ENCODE assay signal across 8 mouse cellular contexts in genomic region chr2:75590175-75590574, GRCm38 (mm10).
DNase-seq lines count a peak whose midpoint lies in the region; ATAC-seq and TF ChIP-seq lines count a peak whose summit lies in the region.

No protein-coding gene starts in this region.

- peak; percentile 69 for TF ChIP-seq CTCF in olfactory bulb, adult 2 months (IDR thresholded peaks at IDR 0.05; ENCODE audit: insufficient read depth, low read depth, low read length)

- peaks cover 16% of the 10 kb centered on the region for H3K4me1 ChIP-seq in lung, embryonic 15.5 days
- no peaks in the 10 kb centered on the region for H3K4me1 ChIP-seq in olfactory bulb, adult 2 months (ENCODE audit: control insufficient read depth, insufficient read depth, low read length)

- 9% methylated on average over 10 of the region's 10 CpGs for WGBS in lung, embryonic 15.5 days
- WGBS in olfactory bulb, adult 2 months = 7% methylated on average over 10 of the region's 10 CpGs

- ATAC-seq in frontal cortex, adult (ENCODE audit: low TSS enrichment) = peak; percentile 93
- peak; percentile 87 to 91 for ATAC-seq in hematopoietic stem cell, adult 5-6 weeks (replicated peaks in 1 of 2; ENCODE audit: insufficient read depth in 1 of 2, low FRiP score in 2 of 2, low TSS enrichment in 1 of 2, low read depth in 1 of 2, poor library complexity in 2 of 2, severe bottlenecking in 2 of 2)
- no peak; the same call in 1 of the 2 replicates for ATAC-seq in lung, embryonic 15.5 days (ENCODE audit: borderline replicate concordance, extremely low read depth, low FRiP score, low TSS enrichment)

- no peaks in the 10 kb centered on the region for H3K9me3 ChIP-seq in lung, embryonic 15.5 days

- no peak overlapping the region for H3K27ac ChIP-seq in lung, embryonic 15.5 days
- H3K27ac ChIP-seq in olfactory bulb, adult 2 months (ENCODE audit: insufficient read depth, low read depth, low read length) = no peak overlapping the region

- no peak overlapping the region for H3K9ac ChIP-seq in lung, embryonic 15.5 days

- H3K4me2 ChIP-seq in lung, embryonic 15.5 days = peak overlapping the region; percentile 36

- peak; percentile 75 for DNase-seq in MEL-GATA-1-ER (ENCODE audit: extremely low read depth, low read depth)
- DNase-seq in cerebellum, adult 8-10 months = peak; percentile 66
- peak; percentile 66 for DNase-seq in layer of hippocampus, adult 9-10 months (ENCODE audit: low spot score)
- DNase-seq in thymus, adult 18-20 months = peak; percentile 74 to 77

- H3K4me3 ChIP-seq in lung, embryonic 15.5 days = no peak overlapping the region
- no peak overlapping the region for H3K4me3 ChIP-seq in olfactory bulb, adult 2 months (ENCODE audit: insufficient read depth, low read depth, low read length)

- peaks cover 49% of the 10 kb centered on the region for H3K27me3 ChIP-seq in lung, embryonic 15.5 days

- TF ChIP-seq POLR2A in olfactory bulb, adult 2 months (IDR thresholded peaks at IDR 0.05; ENCODE audit: insufficient read depth, low read depth, low read length) = no peak

- H3K36me3 ChIP-seq in lung, embryonic 15.5 days = no peaks in the 10 kb centered on the region
